Mouse (Mus musculus): Measurements from ENCODE around the gene Polr2b.

DNA sequence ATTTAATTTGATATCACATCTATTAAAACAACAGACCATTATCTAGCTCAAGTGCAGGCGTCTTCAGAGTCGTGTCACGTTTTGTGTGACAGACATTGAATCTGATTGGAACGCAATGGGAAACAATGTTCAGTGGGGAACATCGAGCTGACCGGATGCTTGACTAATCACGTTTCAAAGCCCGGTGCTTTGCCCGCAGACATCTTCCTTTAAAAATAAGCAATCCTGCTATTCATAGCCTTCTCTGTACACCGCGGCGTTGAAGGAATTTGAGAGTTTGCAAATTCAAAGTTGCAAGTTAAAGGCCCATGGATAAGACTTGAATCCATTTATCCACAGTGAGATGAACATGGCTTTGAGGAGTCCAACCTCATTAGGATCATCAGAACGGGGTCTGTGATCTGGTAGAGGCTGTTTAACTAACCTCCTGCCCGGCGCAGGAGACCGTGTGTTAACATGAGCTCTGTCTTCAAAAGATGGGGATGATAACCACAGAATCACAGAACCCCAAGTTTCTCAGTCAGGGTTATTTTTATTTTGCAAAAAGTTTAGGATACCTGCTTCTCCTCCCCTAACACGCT lies 70.5 kb downstream of the Polr2b start:
- TF ChIP-seq POLR2A (IDR thresholded peaks at IDR 0.05; ENCODE audit: insufficient read depth, low read depth, low read length) (no peak), EP300 (IDR thresholded peaks at IDR 0.05; ENCODE audit: insufficient read depth, low read depth, low read length) (no peak), CTCF (IDR thresholded peaks at IDR 0.05) (no peak)

Data from heart, adult 2 months (tissue).